Mouse (Mus musculus) liver, adult 2 months (tissue): ENCODE results near the gene Bloc1s3. TPM values are rescaled to one million over a fixed set of nuclear protein-coding genes. Genes with fewer than 3 reads are reported as not detected.
"Not testable (repeated sequence)": the region's sequence is repeated elsewhere in the genome, so short reads cannot be mapped to it uniquely, and the experiment has no call there.

Experiments
- DNase-seq: peaks from one replicate; pipeline ENCODE4 v3.0.0-alpha.2; 2011; ENCODE audit warnings: low read depth, low spot score; ENCODE audit errors: extremely low read depth
- H3K27ac ChIP-seq: fragments of 200-500 bp; replicated peaks from 2 replicates; pipeline ENCODE4 v1.5.1; 2012; ENCODE audit warnings: low read depth, mild to moderate bottlenecking, control low read depth, inconsistent platforms, low read length; ENCODE audit not compliant: insufficient read depth
- H3K27me3 ChIP-seq: fragments of 200-500 bp; 2 replicates; pipeline ENCODE4 v1.6.1; 2012; ENCODE audit warnings: mild to moderate bottlenecking, moderate library complexity, low read length, inconsistent platforms; ENCODE audit not compliant: control insufficient read depth, insufficient read depth
- H3K36me3 ChIP-seq: fragments of 200-500 bp; 2 replicates; pipeline ENCODE4 v1.6.1; 2012; ENCODE audit warnings: low read length, inconsistent platforms; ENCODE audit not compliant: control insufficient read depth, insufficient read depth
- H3K4me1 ChIP-seq: fragments of 200-500 bp; 2 replicates; pipeline ENCODE4 v1.6.1; 2011; ENCODE audit warnings: low read length; ENCODE audit not compliant: control insufficient read depth, insufficient read depth
- H3K4me3 ChIP-seq: fragments of 200-500 bp; 2 replicates; pipeline ENCODE4 v1.5.1; 2011; ENCODE audit warnings: low read depth, mild to moderate bottlenecking, control low read depth, low read length, moderate library complexity; ENCODE audit not compliant: insufficient read depth
- H3K79me2 ChIP-seq: fragments of 200-500 bp; 2 replicates; pipeline ENCODE4 v1.6.1; 2012; ENCODE audit warnings: inconsistent platforms, mild to moderate bottlenecking, low read length, moderate library complexity; ENCODE audit not compliant: control insufficient read depth, insufficient read depth
- H3K9ac ChIP-seq: fragments of 200-500 bp; 2 replicates; pipeline ENCODE4 v1.6.1; 2012; ENCODE audit warnings: low read depth, mild to moderate bottlenecking, control low read depth, inconsistent platforms, low read length
- CTCF ChIP-seq: fragments of 200-500 bp; IDR thresholded peaks from 2 replicates; pipeline ENCODE4 v1.5.1; 2011; ENCODE audit warnings: low read depth, low read length, control low read depth
- POLR2A ChIP-seq: fragments of 200-500 bp; IDR thresholded peaks from 2 replicates; pipeline ENCODE4 v1.6.1; 2011; ENCODE audit warnings: low read length, control low read depth; ENCODE audit not compliant: insufficient read depth; ENCODE audit errors: extremely low read depth
- WGBS: fragments of 180-500 bp; shearing (Covaris S2); methylation state at CpG from one replicate; pipeline ENCODE4 v1.1.7; 2018; 5-methylcytosine and 5-hydroxymethylcytosine counted together
- polyA plus RNA-seq: library from polyadenylated mRNA; depleted of rRNA; stranded (reverse); fragments of >200 nt; gene quantifications from 2 replicates; pipeline ENCODE4 v1.2.3, GENCODE M21; 2012
- total RNA-seq: library from RNA; depleted of rRNA; stranded (reverse); fragments of >200 nt; gene quantifications from 2 replicates; pipeline ENCODE4 v1.2.3, GENCODE M21; 2014

Bloc1s3 gene
- total and polyA plus RNA-seq, 2 experiments, result 2.8 to 6.2 TPM

DNA sequence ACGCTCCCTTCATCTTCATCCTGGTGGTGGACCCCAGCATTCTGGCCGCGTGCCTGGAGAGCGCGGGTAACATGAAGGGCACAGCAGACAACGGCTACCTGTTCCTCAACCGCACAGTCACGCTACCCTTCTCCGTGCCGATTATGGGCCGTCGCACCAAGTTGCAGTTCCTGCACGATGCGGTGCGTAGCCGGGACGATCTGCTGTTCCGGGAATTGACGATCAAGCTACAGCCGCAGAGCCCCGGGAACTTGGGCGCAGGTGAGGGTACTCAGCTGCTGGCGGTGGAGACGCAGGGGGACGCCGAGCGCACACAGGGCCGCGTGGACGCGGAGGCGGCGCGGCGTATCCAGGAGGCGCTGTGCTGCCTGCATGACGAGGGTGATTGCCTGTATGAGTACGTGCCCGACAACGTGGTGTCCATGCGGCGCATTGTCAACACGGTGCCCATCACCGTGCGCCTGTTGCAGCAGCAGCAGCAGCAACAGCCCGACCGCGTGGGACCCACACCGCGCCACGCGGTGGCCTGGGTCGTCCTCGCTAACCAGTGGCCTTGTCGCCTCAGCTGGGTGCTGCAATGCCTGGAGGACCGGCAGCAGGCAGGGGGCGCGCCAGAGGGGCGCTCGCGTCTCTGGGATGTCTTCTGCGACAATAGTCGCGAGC lies 15.7 kb upstream of the Bloc1s3 start:
- Histone ChIP-seq H3K9ac (peak overlapping the region; percentile 15; the same call in 1 of the 2 replicates), H3K36me3 (no peaks in the 10 kb centered on the region)

DNA sequence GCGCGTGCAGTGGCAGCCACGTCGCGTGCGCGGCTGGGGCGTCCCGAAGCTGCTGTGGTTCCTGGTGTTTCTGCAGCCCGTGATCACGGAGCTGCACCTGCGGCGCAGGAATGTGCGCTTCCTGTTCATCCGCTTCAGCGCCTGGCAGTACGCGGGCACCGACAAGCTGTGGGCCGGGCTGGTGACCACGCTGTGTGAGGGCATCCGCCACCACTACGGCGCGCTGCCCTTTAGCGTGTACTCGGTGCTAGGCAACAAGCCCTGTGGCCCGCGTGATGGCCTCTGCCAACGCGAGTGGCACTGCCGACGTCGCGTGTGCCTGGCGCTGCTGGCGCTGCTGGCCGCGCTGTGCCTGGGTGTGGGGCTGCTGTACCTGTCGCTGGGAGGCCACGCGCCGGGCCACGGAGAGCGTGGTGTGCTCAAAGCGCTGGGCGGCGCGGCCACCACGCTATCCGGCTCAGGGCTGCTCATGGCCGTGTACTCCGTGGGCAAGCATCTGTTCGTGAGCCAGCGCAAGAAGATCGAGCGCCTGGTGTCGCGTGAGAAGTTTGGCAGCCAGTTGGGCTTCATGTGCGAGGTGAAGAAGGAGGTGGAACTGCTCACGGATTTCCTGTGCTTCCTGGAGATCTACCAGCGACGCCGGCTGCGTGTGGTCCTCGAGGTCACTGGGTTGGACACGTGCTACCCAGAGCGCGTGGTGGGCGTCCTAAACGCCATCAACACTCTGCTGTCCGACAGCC lies 15.0 kb upstream of the Bloc1s3 start:
- DNase-seq, result no peak

More for the DNA sequence above, 15.7 kb upstream of the Bloc1s3 start:
- Histone ChIP-seq H3K4me1 (peaks cover 7% of the 10 kb centered on the region; the same call in 1 of the 2 replicates), H3K27ac (no peak overlapping the region), H3K4me3 (peak overlapping the region; percentile 41; the same call in 1 of the 2 replicates), H3K79me2 (no peaks in the 10 kb centered on the region), H3K27me3 (peaks cover 25% of the 10 kb centered on the region)
- DNase-seq, result no peak
- no peak for TF ChIP-seq POLR2A
- TF ChIP-seq CTCF, result peak; percentile 47
- 2% methylated on average over 64 of the region's 64 CpGs for WGBS

DNA sequence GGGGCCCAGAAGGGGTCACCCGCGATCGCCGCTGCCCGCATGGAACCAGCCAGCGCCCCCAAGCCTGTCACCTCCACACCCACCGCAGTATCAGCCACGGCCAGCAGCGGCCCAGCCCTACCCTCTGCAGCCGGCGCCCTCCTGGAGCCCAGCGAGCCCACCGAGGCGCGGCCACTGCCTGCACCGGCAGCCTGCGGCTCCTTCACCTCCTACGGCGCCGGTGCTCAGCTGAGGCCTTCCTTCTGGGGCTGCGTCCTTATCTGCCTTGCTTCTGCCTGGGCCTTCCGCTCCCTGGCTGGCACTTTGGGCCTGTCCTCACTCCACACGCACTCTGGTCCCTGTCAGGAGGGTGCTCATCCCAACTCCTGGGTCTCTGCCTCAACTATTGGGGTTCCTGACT lies 11.9 kb upstream of the Bloc1s3 start:
- Histone ChIP-seq H3K27ac (no peak overlapping the region), H3K79me2 (no peaks in the 10 kb centered on the region), H3K4me1 (peaks cover 7% of the 10 kb centered on the region; the same call in 1 of the 2 replicates), H3K36me3 (no peaks in the 10 kb centered on the region), H3K27me3 (peaks cover 27% of the 10 kb centered on the region), H3K9ac (no peak overlapping the region), H3K4me3 (no peak overlapping the region)
- WGBS, result 21% methylated on average over 22 of the region's 23 CpGs
- TF ChIP-seq CTCF (no peak), POLR2A (no peak)
- DNase-seq, result no peak

More for the DNA sequence above, 15.0 kb upstream of the Bloc1s3 start:
- Histone ChIP-seq H3K4me3 (peak overlapping the region; percentile 41; the same call in 1 of the 2 replicates), H3K27ac (no peak overlapping the region), H3K27me3 (peaks cover 27% of the 10 kb centered on the region), H3K9ac (no peak overlapping the region), H3K4me1 (peaks cover 7% of the 10 kb centered on the region; the same call in 1 of the 2 replicates), H3K79me2 (no peaks in the 10 kb centered on the region), H3K36me3 (no peaks in the 10 kb centered on the region)
- no peak for TF ChIP-seq CTCF
- TF ChIP-seq POLR2A, result no peak
- WGBS, result 12% methylated on average over 72 of the region's 72 CpGs

DNA sequence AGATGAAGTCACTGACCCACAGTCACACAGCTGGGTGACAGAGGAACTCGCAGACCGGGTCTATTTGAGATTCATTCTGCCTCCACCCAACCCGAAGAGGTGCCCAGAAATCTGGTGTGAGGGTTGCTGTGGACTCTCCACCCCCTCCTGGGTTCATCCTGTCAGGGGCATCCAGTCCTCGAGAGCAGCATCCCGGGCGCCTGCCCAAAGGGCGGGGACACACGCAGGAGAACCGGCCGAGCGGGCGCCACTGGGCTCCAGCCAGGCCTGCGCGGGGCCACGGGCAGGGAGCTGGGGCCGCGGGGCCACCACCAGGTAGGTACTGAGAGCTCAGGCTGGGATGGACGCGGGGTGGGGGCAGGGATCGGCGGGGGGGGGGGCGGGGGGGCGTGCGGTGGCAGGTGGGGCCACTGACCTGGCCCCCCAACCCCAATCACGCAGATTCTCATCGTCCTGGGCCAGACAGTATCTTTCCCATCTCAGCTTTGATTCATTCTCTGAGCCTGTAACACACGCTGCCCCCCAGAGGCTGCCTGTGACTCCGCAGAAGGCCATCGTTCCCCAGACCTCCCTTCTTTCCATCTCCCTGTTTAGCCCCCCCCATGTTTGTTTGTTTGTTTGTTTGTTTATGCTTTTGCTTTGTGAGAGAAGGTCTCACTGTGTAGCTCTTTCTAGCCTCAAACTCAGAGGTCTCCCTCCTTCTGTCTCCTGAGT lies 9.6 kb upstream of the Bloc1s3 start, which contains the start of gene Nkpd1:
Gene Nkpd1 (plus strand): TSS at position 187 of the 714 bp plus-strand sequence.
- no peak for TF ChIP-seq POLR2A
- peak; percentile 63 for TF ChIP-seq CTCF
- no peak for DNase-seq
- 5% methylated on average over 22 of the region's 29 CpGs for WGBS
- Histone ChIP-seq H3K4me1 (no peaks in the 10 kb centered on the region), H3K9ac (no peak within 1 kb of the TSS), H3K27me3 (peaks cover 10% of the 10 kb centered on the region), H3K36me3 (no peaks in the 10 kb centered on the region), H3K4me3 (no peak within 1 kb of the TSS), H3K79me2 (no peaks in the 10 kb centered on the region), H3K27ac (no peak within 1 kb of the TSS)

DNA sequence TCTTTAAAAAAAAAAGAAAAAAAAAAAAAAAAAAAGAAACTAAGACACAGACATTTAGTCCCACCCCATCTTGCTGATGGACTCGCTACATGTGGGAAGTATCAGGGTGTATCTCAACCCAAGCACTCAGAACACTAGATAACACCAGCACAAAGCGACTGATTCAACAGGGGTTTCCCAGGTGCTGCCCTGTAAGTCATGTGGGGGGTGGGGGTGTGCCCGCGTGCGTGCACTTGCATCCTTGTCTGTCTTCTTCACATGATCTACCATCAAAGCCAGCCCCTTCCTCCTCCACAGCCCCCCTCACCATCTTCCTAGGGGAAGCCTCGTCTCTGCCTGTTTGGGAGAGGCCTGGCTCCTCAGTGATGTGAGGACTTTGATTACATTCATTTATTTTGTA lies 4.2 kb upstream of the Bloc1s3 start:
- TF ChIP-seq CTCF (no peak), POLR2A (no peak)
- WGBS, result 89% methylated on average over 6 of the region's 6 CpGs
- H3K27me3 ChIP-seq, result no peaks in the 10 kb centered on the region; the same call in 1 of the 2 replicates
- no peak overlapping the region for H3K9ac ChIP-seq
- H3K27ac ChIP-seq, result no peak overlapping the region
- no peaks in the 10 kb centered on the region for H3K36me3 ChIP-seq
- DNase-seq, result no peak
- no peak overlapping the region for H3K4me3 ChIP-seq
- peaks cover 10% of the 10 kb centered on the region; the same call in 1 of the 2 replicates for H3K79me2 ChIP-seq
- H3K4me1 ChIP-seq, result peaks cover 7% of the 10 kb centered on the region; the same call in 1 of the 2 replicates

DNA sequence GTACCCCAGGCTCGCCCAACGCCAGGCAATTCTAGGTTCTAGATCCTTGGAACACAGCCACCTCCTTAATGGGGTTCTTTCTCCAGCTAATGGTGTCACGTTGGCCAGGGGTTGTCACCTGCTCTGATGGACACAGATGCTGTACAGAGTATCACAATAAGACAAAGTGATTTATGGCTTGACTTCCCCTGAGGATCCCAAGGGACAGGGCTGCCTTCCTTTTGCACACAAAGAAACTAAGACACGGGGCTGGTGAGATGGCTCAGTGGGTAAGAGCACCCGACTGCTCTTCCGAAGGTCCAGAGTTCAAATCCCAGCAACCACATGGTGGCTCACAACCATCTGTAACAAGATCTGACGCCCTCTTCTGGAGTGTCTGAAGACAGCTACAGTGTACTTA lies 3.8 kb upstream of the Bloc1s3 start:
- not testable (repeated sequence) for H3K4me1 ChIP-seq, H3K4me3 ChIP-seq, H3K36me3 ChIP-seq, H3K9ac ChIP-seq, DNase-seq, H3K27me3 ChIP-seq, H3K27ac ChIP-seq
- WGBS, result 96% methylated on average over 6 of the region's 7 CpGs
- peaks cover 13% of the 10 kb centered on the region; the same call in 1 of the 2 replicates for H3K79me2 ChIP-seq
